Mouse (Mus musculus): ENCODE measurements at regions not wholly inside any gene's neighbourhood (a gene's known extent, or its start where the extent isn't known, plus 50 kb on each side); places are given as distances from the start of the nearest gene placed in this dataset.

DNA sequence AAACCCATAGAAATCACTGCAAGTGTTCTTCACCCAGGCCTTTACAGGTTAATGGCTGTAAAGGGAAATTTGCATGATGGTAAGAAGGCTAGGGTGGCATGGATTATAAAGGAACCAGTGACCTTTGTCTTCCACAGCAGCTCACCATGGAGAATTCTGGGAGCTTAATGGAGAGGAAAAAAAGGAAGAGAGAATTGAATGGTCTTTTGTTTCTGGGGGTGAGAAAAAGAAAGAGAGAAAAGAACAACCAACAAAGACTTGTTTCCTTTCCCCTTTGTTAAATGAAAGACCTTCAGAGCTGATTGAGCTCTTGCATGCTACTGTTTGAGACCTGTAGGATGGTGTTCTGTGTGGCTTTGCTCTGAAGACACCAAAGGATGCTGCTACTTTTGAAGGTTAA, 597.5 kb upstream of the Tenm3 start:
- TF ChIP-seq CTCF (IDR thresholded peaks at IDR 0.05; ENCODE audit: low read depth) (no peak), EP300 (optimal IDR thresholded peaks at IDR 0.05) (no peak)
